Mouse (Mus musculus) lung, postnatal 0 days (tissue): ENCODE data around the gene Bdp1.

Source experiments
- CTCF ChIP-seq: IDR thresholded peaks from 2 replicates; pipeline ENCODE4 v1.5.1; 2016; ENCODE audit warnings: antibody characterized with exemption, mild to moderate bottlenecking
- EP300 ChIP-seq: IDR thresholded peaks from 2 replicates; pipeline ENCODE4 v1.6.1; 2016; ENCODE audit warnings: antibody characterized with exemption, mild to moderate bottlenecking, control low read depth

GRCm38 (mm10) chr13:100103052-100103658 is 715 bp downstream of the Bdp1 start:
- TF ChIP-seq CTCF (no peak), EP300 (no peak)
